Mouse (Mus musculus) ES-Bruce4 (cell line): Measurements from ENCODE around the gene Nrxn1.

Source experiments
- CTCF ChIP-seq: IDR thresholded peaks from one replicate; pipeline ENCODE4 v1.8.1; 2011; ENCODE audit warnings: low read depth, low read length
- POLR2A ChIP-seq: IDR thresholded peaks from one replicate; pipeline ENCODE4 v1.8.1; 2011; ENCODE audit warnings: low read length; ENCODE audit not compliant: insufficient read depth

DNA sequence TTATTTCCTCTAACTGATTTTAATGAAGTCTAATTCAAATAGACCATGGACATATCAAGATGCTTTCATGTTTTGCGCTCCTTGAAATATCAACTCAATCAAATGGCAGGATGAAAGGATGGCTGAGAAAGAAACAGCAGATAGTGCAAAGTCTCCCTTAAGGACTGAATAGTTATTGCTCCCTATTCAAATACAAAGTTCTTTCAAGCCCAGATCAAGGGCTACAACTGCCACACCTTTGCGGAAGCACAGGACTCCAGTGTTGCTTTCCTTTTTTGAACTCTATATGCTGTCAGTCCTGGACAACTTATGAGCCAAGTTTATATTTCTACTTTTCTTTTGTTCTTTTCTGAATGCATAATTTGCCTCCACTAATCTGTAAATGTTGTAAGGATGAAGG, 157.9 kb downstream of the Nrxn1 start:
- TF ChIP-seq CTCF (no peak), POLR2A (no peak)
